Comparison of ENCODE assay signal across 18 mouse cellular contexts in genomic region chr15:7069374-7069773, GRCm38 (mm10). TPM values are rescaled to one million over a fixed set of nuclear protein-coding genes. Genes with fewer than 3 reads are reported as not detected.
DNase-seq lines count a peak whose midpoint lies in the region; ATAC-seq lines count a peak whose summit lies in the region.
"Had no signal": no experiment of that assay in that cellular context is flagged by ENCODE, and none has a peak within 500 bp of the region (broad histone marks: within the 10 kb centered on the region; RNA-seq: fewer than 3 reads in every experiment).

No protein-coding gene starts in this region.

- no peaks in the 10 kb centered on the region for H3K27me3 ChIP-seq in forebrain, embryonic 15.5 days
- no peaks in the 10 kb centered on the region for H3K27me3 ChIP-seq in forebrain, embryonic 12.5 days
- H3K27me3 ChIP-seq in midbrain, embryonic 16.5 days (ENCODE audit: control insufficient read depth, insufficient read depth, low read depth, low read length), result no peaks in the 10 kb centered on the region
- no peaks in the 10 kb centered on the region for H3K27me3 ChIP-seq in midbrain, embryonic 10.5 days (ENCODE audit: low read depth, poor library complexity, severe bottlenecking)
- no peaks in the 10 kb centered on the region for H3K27me3 ChIP-seq in kidney, embryonic 16.5 days (ENCODE audit: insufficient read depth, low read length)
- H3K27me3 ChIP-seq: embryonic facial prominence, embryonic 13.5 days; stomach, embryonic 15.5 days had no signal

- no peak overlapping the region for H3K9ac ChIP-seq in forebrain, embryonic 15.5 days (replicated peaks)
- no peak overlapping the region for H3K9ac ChIP-seq in forebrain, embryonic 12.5 days
- no peak overlapping the region for H3K9ac ChIP-seq in midbrain, embryonic 16.5 days (ENCODE audit: low read depth, low read length)
- H3K9ac ChIP-seq in kidney, embryonic 16.5 days (replicated peaks; ENCODE audit: low read length), result no peak overlapping the region
- H3K9ac ChIP-seq: embryonic facial prominence, embryonic 13.5 days; stomach, embryonic 15.5 days had no signal

- 39% methylated on average over 7 of the region's 7 CpGs for WGBS in forebrain, embryonic 15.5 days
- WGBS in forebrain, embryonic 12.5 days, result 59% methylated on average over 7 of the region's 7 CpGs
- 54% methylated on average over 7 of the region's 7 CpGs for WGBS in midbrain, embryonic 16.5 days
- 74% methylated on average over 7 of the region's 7 CpGs for WGBS in midbrain, embryonic 10.5 days
- 78% methylated on average over 7 of the region's 7 CpGs for WGBS in kidney, embryonic 16.5 days

- H3K4me2 ChIP-seq in forebrain, embryonic 15.5 days (replicated peaks), result no peak overlapping the region
- no peak overlapping the region for H3K4me2 ChIP-seq in forebrain, embryonic 12.5 days
- H3K4me2 ChIP-seq in midbrain, embryonic 16.5 days (ENCODE audit: low read length), result no peak overlapping the region
- H3K4me2 ChIP-seq in kidney, embryonic 16.5 days (replicated peaks; ENCODE audit: low read depth, low read length), result no peak overlapping the region
- H3K4me2 ChIP-seq: embryonic facial prominence, embryonic 13.5 days; liver, embryonic 11.5 days; stomach, embryonic 15.5 days had no signal

- peaks cover 6% of the 10 kb centered on the region; the same call in 1 of the 2 replicates for H3K4me1 ChIP-seq in forebrain, embryonic 15.5 days
- no peaks in the 10 kb centered on the region; the same call in 1 of the 2 replicates for H3K4me1 ChIP-seq in forebrain, embryonic 12.5 days
- peaks cover 3% of the 10 kb centered on the region; the same call in 1 of the 2 replicates for H3K4me1 ChIP-seq in midbrain, embryonic 16.5 days (ENCODE audit: control insufficient read depth, insufficient read depth, low read length)
- peaks cover 9% of the 10 kb centered on the region for H3K4me1 ChIP-seq in midbrain, embryonic 10.5 days
- 0 out of 2 replicates have a peak, but pooled peaks cover 2% of the 10 kb centered on the region for H3K4me1 ChIP-seq in kidney, embryonic 16.5 days (ENCODE audit: insufficient read depth, low read length)
- H3K4me1 ChIP-seq: stomach, embryonic 15.5 days had no signal

- H3K27ac ChIP-seq in forebrain, embryonic 15.5 days (replicated peaks), result no peak overlapping the region
- no peak overlapping the region for H3K27ac ChIP-seq in forebrain, embryonic 12.5 days
- H3K27ac ChIP-seq in midbrain, embryonic 16.5 days (ENCODE audit: low read length), result no peak overlapping the region
- no peak overlapping the region for H3K27ac ChIP-seq in midbrain, embryonic 10.5 days (replicated peaks)
- no peak overlapping the region for H3K27ac ChIP-seq in kidney, embryonic 16.5 days (ENCODE audit: low read length)
- H3K27ac ChIP-seq: embryonic facial prominence, embryonic 13.5 days; left cerebral cortex, adult 2 months; stomach, embryonic 15.5 days had no signal

- ATAC-seq in forebrain, embryonic 15.5 days (replicated peaks), result peak; percentile 44; the same call in 1 of the 2 replicates
- no peak for ATAC-seq in forebrain, embryonic 12.5 days (ENCODE audit: low FRiP score)
- ATAC-seq in midbrain, embryonic 16.5 days, result peak; percentile 52; the same call in 1 of the 2 replicates
- ATAC-seq in kidney, embryonic 16.5 days (ENCODE audit: low FRiP score, low TSS enrichment), result no peak

- no peak overlapping the region for H3K4me3 ChIP-seq in forebrain, embryonic 15.5 days
- H3K4me3 ChIP-seq in forebrain, embryonic 12.5 days (replicated peaks), result no peak overlapping the region
- no peak overlapping the region for H3K4me3 ChIP-seq in midbrain, embryonic 16.5 days (ENCODE audit: low read depth, low read length)
- H3K4me3 ChIP-seq in midbrain, embryonic 10.5 days, result no peak overlapping the region
- no peak overlapping the region for H3K4me3 ChIP-seq in kidney, embryonic 16.5 days (ENCODE audit: low read length)
- H3K4me3 ChIP-seq: embryonic facial prominence, embryonic 13.5 days; left cerebral cortex, adult 2 months; stomach, embryonic 15.5 days had no signal

- DNase-seq in midbrain, embryonic 10.5 days (ENCODE audit: low spot score), result no peak
- DNase-seq in ZHBTc4 (ENCODE audit: low read depth, low spot score), result peak; percentile 12
- DNase-seq in adrenal gland, postnatal 25 days, result peak; percentile 19
- DNase-seq: cerebellum, adult 9-10 months; gastrocnemius, postnatal 36 days; kidney, adult 9 months; lung, adult 18-20 months; lung, postnatal 14 days; thymus, adult 18-20 months; thymus, postnatal 4 days had no signal

- H3K36me3 ChIP-seq in forebrain, embryonic 15.5 days, result no peaks in the 10 kb centered on the region
- no peaks in the 10 kb centered on the region for H3K36me3 ChIP-seq in forebrain, embryonic 12.5 days (replicated peaks)
- H3K36me3 ChIP-seq in midbrain, embryonic 16.5 days (ENCODE audit: control insufficient read depth, insufficient read depth, low read length), result no peaks in the 10 kb centered on the region
- H3K36me3 ChIP-seq in midbrain, embryonic 10.5 days, result no peaks in the 10 kb centered on the region
- H3K36me3 ChIP-seq in kidney, embryonic 16.5 days (ENCODE audit: insufficient read depth, low read length), result no peaks in the 10 kb centered on the region
- H3K36me3 ChIP-seq: embryonic facial prominence, embryonic 13.5 days; stomach, embryonic 15.5 days had no signal

- no peaks in the 10 kb centered on the region for H3K9me3 ChIP-seq in forebrain, embryonic 15.5 days
- no peaks in the 10 kb centered on the region for H3K9me3 ChIP-seq in forebrain, embryonic 12.5 days
- no peaks in the 10 kb centered on the region for H3K9me3 ChIP-seq in midbrain, embryonic 16.5 days (replicated peaks; ENCODE audit: control insufficient read depth, low read length, poor library complexity, severe bottlenecking)
- H3K9me3 ChIP-seq in midbrain, embryonic 10.5 days (replicated peaks), result no peaks in the 10 kb centered on the region
- H3K9me3 ChIP-seq in kidney, embryonic 16.5 days (ENCODE audit: low read length), result no peaks in the 10 kb centered on the region
- H3K9me3 ChIP-seq: embryonic facial prominence, embryonic 13.5 days; stomach, embryonic 15.5 days had no signal

RNA-seq across cellular contexts. Expression of gene Lifr, which starts 21.0 kb away (rescaled TPM):
- polyA plus RNA-seq in forebrain, embryonic 15.5 days (2015; fragmentation: Nextera tagmentation; extraction: Ambion mirVana), result 7.6 and 8.1 TPM in 2 replicates
- 5.9 and 8.0 TPM in 2 replicates for polyA plus RNA-seq in forebrain, embryonic 12.5 days (2016; fragmentation: Nextera tagmentation; extraction: Ambion mirVana)
- 8.0 and 9.5 TPM in 2 replicates for polyA plus RNA-seq in midbrain, embryonic 16.5 days (2015; fragmentation: Nextera tagmentation; extraction: Ambion mirVana)
- 10.0 and 10.1 TPM in 2 replicates for polyA plus RNA-seq in midbrain, embryonic 10.5 days (2016; fragmentation: Nextera tagmentation; extraction: Ambion mirVana)
- 29.3 and 33.2 TPM in 2 replicates for total RNA-seq in adrenal gland, postnatal 25 days (2021)
- 23.7 and 24.8 TPM in 2 replicates for polyA plus RNA-seq in kidney, embryonic 16.5 days (2015; fragmentation: Nextera tagmentation; extraction: Ambion mirVana)

Comparison
In these comparisons a context has a peak if more than half of its experiments do, and no peak if none do; other contexts are left out.
1. ATAC-seq: peak in forebrain, embryonic 15.5 days (single experiment) and midbrain, embryonic 16.5 days (single experiment); none in forebrain, embryonic 12.5 days (single experiment) and kidney, embryonic 16.5 days (single experiment).